14 mouse cellular contexts compared by ENCODE assay signal in genomic region chr11:93186163-93186562, GRCm38 (mm10).
"Had no signal": no experiment of that assay in that cellular context is flagged by ENCODE, and none has a peak within 500 bp of the region (broad histone marks: within the 10 kb centered on the region; RNA-seq: fewer than 3 reads in every experiment).

No protein-coding gene starts in this region.

- H3K4me1 ChIP-seq: limb, embryonic 15.5 days; liver, embryonic 12.5 days; lung, embryonic 15.5 days; midbrain, embryonic 10.5 days; neural tube, embryonic 15.5 days had no signal

- H3K9ac ChIP-seq: limb, embryonic 15.5 days; liver, embryonic 12.5 days; lung, embryonic 15.5 days; neural tube, embryonic 15.5 days had no signal

- ATAC-seq: intestine, postnatal 0 days; liver, embryonic 12.5 days had no signal

- H3K4me3 ChIP-seq: limb, embryonic 15.5 days; liver, embryonic 12.5 days; lung, embryonic 15.5 days; midbrain, embryonic 10.5 days; myocyte; neural tube, embryonic 15.5 days had no signal

- DNase-seq: kidney, adult 8-10 months; kidney, postnatal 25 days; layer of hippocampus, postnatal 36 days; midbrain, embryonic 14.5 days; right cerebral cortex, postnatal 14 days; thymus, adult 18-20 months; thymus, postnatal 25 days had no signal

- H3K27ac ChIP-seq: limb, embryonic 15.5 days; liver, embryonic 12.5 days; lung, embryonic 15.5 days; midbrain, embryonic 10.5 days; neural tube, embryonic 15.5 days had no signal

- H3K4me2 ChIP-seq: limb, embryonic 15.5 days; liver, embryonic 12.5 days; lung, embryonic 15.5 days; neural tube, embryonic 15.5 days had no signal

- H3K36me3 ChIP-seq: limb, embryonic 15.5 days; liver, embryonic 12.5 days; lung, embryonic 15.5 days; midbrain, embryonic 10.5 days; neural tube, embryonic 15.5 days had no signal

- H3K27me3 ChIP-seq: limb, embryonic 15.5 days; liver, embryonic 12.5 days; lung, embryonic 15.5 days; neural tube, embryonic 15.5 days had no signal

- H3K9me3 ChIP-seq: limb, embryonic 15.5 days; liver, embryonic 12.5 days; lung, embryonic 15.5 days; midbrain, embryonic 10.5 days; neural tube, embryonic 15.5 days had no signal
